Mouse (Mus musculus): ENCODE measurements around the gene Mitf. TPM values are rescaled to one million over a fixed set of nuclear protein-coding genes. Genes with fewer than 3 reads are reported as not detected.

Gene Mitf
- total RNA-seq, 2 experiments from 2014 or later: 55.8 to 60.7 TPM

DNA sequence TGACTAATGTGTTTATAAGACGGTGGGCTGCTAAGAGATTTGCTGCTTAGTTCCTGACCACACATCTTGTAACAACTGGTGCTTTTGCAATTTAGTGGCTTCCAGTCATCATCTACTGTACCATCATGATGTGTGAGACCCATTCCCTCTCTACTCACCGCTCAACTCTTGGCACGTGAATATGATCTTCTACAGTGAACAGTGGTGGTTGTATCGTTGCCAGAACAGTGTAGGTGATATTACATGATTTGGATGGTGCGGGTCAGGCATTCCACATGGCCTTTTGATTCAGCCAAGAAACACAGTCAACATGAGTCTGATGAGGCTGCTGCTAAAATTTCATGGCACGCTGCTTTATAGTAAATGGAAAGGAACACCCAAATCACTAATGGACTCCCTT lies 114.7 kb downstream of the Mitf start:
- DNase-seq: no peak
- intact Hi-C loops (cut with DNase I): no loop called here

DNA sequence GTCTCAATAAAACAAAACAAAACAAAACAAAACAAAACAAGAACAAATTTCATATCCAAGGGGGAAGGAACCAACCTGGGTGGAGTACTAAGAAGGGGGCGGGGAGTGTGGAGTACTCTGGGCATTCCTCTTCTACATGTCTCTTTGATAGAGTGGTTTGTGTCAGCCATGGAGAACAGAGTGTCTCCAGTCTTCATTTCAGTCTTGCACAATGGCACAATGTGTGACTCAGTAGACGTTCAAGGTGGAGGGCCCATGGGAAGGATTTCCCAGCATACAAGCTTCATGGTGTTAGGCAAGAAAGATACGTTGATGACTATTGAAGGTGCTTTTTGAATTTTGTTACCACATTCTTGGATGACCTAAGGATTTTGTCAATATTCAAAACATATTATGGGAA lies 117.4 kb downstream of the Mitf start:
- intact Hi-C loops (cut with DNase I): no loop called here
- no peak for DNase-seq

DNA sequence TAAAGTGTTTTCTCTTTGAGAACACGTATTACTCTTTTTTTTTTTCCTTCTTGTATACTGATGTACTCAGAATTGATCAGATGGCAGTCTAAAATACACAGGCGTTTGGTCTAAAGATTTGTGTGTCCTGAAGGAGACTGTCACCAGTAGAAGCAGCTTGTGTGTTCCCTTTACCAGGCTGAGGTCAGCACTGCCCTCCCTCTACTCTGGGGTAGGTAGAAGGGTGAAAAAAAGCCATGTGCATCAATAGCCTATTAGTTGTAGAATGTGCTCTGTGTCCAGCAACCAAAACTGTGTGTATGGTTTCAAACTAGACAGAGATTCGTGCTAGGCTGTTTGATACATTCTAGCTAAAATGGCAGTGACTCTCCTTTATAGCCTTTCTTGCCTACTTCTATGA lies 122.2 kb downstream of the Mitf start:
- DNase-seq: no peak
- intact Hi-C loops (cut with DNase I): no loop called here

DNA sequence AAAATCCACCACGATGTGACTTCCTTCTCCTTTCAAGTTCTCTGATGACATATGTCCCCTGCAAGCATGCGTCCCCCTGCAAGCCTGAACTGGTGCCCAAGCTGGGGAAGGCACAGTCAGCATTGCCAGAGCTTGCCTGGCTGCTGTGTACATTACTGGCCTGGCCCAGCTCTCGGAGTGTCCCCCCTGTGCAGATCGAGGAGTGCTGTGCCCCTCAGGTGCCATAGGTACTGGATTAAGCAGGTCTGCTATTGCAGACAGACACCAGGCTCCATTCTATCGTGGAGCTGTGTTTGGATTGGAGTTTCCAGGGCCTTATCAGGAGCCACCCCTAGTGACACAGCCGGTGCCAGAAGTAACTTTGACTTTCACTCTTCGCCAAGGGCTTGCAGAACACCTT lies 122.6 kb downstream of the Mitf start:
- DNase-seq: peak; percentile 38 to 58
- intact Hi-C loops (cut with DNase I): no loop called here

DNA sequence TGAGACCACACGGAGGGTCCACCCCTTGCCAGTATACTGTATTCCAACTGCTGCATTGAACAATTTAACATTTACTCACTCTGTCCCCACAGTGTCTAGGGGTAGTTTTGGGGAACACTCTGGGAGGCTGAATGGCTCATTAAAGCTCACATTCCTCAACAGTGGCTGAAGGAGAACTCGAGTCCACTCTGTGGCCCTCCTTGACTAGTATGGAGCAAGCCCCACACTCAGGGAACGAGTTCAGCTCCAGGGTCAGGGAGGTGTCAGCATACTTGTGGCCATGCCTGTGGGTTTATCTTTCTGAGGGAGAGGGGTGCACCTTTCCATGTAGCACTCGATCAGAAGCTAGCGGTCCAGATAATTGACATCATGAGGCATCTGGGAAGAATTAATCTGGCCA lies 130.3 kb downstream of the Mitf start:
- DNase-seq: no peak
- intact Hi-C loops (cut with DNase I): no loop called here

DNA sequence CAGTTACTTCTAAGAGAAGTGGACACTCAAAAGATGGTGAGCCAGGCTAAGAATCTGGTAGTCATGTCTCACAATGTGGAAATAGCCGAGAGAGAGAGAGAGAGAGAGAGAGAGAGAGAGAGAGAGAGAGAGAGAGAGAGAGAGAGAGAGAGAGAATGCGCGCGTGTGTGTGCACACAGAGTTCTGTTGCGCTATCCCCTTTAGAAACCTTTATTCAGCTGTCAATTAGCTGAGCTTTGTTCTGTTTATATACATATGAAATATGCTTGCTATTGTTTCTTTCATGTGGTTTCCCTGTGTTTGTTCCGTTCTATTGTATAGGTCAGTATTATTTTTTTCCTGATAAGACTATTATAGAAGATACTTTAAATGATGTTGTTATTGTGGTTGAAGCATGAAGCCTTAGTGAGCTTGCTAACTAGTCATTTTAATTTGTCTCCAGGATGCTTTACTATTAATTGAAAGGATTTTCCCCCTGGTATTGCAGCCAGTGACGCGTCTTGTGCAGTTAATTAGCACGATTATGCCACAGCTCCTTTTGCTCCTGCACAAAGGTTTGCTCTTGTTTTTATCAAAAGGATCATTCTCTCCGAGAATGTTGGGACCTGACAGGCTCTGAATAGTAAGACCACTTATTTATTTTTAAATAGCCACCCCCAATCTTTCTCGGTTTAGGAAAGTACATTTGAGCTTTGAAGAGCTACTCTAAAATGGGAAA lies 131.2 kb downstream of the Mitf start:
- intact Hi-C loops (cut with DNase I): no loop called here
- no peak for DNase-seq

DNA sequence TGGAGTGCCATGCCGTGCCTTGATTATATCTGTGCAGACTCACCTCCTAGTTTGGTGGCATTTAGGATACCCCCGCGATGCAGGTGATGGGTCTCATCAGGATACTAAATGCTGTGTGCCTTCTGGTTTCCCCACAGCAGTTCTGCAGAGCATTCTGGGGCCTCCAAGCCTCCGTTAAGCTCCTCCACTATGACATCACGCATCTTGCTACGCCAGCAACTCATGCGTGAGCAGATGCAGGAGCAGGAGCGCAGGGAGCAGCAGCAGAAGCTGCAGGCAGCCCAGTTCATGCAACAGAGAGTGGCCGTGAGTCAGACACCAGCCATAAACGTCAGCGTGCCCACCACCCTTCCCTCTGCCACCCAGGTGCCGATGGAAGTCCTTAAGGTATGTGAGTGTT lies 134.1 kb downstream of the Mitf start:
- intact Hi-C loops (cut with DNase I): no loop called here
- no peak for DNase-seq

DNA sequence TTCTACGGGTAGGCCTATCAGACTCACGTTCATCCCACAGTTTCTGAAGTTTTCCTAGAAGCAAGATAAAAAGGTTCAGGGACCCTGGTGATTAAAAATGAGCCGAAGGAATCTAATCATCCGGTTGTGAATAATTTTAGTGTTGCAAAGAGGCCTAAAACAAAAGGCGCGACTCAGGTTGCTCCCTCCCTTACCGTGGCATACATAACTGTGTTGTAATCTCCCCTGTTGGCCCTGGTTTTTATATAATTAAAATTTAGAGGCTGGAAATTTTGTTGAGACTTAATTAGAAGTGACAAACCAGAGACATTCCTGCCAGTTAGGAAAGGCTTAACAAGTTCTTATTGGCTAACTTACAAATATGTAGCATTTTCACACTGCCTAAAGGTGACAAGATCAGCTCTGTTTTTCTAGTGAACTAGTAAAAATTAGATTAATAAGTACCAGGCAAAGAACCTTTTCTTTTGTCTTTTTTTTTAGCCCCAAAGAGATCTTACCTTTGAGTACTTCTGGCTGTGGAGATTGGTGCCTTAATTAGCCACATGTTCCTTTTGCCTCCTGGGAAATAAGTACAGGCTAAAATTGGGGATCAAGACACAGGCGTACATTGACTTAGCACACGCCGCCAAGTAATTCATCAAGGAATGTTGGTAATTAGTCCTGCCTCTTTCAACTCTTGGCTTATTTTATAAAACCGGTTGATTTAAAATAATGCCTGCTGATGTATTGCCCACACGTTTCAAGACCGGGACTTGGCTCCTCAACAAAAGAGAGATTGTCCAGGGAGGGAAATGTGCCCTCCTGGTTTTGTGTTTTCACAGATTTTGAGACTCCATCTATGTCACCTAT lies 143.4 kb downstream of the Mitf start:
- intact Hi-C loops (cut with DNase I): no loop called here
- DNase-seq: no peak

DNA sequence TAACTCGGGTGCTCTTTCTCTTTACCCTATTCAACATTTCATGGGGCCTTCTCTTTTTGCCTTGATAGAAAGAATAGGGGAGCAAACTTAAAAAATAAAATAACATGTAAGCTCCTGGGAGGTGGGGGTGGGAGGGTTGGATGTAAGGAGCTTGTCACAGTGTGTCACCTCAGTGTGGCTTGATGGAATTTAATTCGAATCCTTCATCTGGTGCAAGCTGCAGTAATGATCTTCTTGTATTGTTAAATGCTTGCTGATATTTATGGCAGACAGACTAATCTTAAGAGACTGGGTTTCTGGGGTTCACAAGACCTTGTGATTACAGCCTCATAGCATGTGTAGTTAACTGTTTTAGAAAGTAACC lies 144.0 kb downstream of the Mitf start:
- intact Hi-C loops (cut with DNase I): no loop called here
- DNase-seq: no peak

DNA sequence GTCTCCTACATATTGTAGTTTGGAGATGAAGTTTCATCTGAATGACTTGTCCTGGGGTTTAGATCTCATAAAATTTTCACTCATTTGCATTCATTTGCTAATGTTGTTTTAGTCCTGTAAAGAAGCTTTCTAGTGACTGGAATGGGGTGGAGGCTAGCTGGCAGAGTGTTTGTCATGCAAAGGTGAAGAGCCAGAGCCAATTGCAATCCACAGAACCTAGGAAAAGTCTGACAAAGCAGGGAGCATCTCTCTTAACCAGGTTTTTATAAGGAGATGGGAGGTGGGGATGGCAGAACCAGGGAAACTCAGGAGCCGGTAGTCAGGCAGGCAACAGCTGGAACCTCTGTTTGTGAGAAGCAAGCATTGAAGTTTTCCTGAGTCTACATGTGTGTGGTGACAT lies 144.9 kb downstream of the Mitf start:
- intact Hi-C loops (cut with DNase I): no loop called here
- no peak for DNase-seq

DNA sequence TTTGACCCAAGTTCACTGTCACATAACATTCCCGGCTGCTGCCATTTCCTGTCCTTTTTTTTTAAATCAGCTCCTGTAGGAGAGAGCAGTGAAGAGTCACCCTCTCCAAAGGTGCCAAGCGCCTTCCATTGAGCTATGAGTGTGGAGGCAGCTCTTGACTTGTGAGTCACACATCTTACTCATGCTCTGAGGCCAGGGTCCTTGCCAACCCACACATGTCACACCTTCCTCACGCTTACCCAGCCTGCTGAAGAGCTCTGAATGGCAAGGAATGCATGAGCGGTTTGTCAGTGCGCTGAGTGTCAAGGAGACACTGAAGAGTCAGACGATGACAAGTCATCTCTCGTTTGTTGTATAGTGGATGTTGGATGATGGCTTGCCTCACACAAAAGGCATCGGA lies 146.0 kb downstream of the Mitf start:
- intact Hi-C loops (cut with DNase I): no loop called here
- DNase-seq: no peak

DNA sequence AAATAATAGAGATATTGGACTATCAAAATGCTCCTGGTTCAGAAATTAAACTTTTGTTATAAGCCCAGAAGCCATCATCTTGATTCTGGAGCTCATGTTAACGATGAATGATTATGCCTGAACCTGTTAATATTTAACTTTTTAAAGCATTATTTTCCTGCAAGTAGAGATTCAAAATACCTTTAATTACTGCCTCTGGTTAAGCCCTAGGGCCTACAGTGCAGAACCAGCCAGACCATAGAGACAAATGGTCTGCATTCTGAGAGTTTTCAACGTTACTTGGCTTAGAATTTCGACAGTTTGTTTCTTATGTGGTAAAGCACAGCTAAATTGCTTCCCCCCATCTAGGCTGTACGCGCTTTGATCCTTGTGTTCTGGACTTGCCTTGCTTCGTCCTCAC lies 149.3 kb downstream of the Mitf start:
- intact Hi-C loops (cut with DNase I): no loop called here
- DNase-seq: no peak

DNA sequence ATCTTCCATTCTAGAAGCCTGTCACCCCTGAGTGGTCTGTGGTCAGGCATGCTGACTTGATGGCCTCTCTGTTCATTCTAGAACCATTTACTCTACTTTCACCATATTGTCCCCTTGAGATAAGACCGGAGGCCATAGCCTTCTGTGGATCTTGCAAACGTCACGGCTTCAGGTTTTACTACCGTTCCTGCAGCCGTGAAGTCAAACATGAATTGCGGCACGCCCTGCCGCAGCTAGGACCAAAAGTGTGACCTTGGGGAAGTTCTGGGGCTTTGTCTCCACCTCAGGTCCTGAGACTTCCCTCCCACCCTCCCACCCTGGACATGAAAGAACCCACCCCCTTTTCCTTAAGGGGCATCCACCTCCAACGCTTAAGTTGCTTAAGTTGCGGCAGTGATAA lies 149.8 kb downstream of the Mitf start:
- intact Hi-C loops (cut with DNase I): no loop called here
- DNase-seq: no peak

DNA sequence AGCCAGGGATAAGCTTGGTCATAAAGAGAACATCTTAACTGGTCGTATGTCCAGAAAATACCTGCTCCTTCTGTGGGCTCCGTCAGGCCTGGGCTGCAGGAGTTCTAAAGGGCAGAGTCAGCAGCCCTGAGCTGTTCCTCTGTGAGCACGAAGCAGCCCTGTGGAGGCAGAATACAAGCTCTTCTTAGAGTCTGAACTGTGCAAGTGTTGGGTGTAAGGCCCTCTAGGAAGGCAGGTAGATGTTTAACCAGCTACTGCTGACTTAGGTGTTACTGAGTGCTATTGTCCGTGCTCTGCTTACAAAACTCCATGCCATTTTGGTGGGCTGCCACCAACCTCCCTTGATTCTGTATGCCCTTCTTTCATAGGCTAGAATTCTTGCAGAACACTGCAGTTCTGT lies 151.4 kb downstream of the Mitf start:
- intact Hi-C loops (cut with DNase I): no loop called here
- DNase-seq: no peak

DNA sequence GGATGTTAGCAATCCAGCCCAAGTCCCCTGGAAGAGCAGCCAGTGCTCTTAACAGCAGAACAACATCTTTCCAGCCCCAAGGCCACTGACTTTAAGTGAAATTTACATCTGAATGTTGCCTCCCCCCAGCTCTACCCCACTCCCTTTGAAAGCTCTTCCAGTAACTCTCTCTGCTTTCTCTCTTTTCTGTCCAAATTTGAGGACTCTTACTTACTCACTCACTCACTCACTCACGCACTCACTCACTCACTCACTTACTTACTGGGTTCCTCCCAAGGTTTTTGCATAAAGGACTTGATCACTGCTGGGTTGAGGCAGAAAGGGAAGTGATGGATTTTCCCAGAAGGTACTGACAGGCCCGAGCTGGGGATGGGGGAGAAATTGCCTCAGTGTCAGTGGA lies 154.9 kb downstream of the Mitf start:
- intact Hi-C loops (cut with DNase I): no loop called here
- no peak for DNase-seq

DNA sequence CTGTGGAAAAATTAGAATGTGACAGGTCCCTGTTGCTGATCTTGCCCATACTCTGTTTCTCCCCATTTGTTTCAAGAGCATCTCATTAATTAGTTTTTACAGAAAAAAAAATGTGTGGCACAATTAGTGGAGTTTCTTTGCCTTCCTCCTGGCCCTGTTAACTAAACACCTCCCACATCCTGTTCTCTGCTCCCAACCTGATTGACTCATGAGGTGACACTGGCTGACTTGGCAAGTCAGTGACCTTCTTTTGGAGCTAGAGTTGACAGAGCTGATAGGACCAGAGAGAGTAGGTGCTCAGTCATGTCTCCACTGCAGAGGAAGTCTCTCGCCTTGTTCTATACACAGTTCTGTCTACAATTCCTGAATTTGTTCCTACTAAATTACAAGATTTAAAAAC lies 155.5 kb downstream of the Mitf start:
- DNase-seq: no peak
- intact Hi-C loops (cut with DNase I): no loop called here

DNA sequence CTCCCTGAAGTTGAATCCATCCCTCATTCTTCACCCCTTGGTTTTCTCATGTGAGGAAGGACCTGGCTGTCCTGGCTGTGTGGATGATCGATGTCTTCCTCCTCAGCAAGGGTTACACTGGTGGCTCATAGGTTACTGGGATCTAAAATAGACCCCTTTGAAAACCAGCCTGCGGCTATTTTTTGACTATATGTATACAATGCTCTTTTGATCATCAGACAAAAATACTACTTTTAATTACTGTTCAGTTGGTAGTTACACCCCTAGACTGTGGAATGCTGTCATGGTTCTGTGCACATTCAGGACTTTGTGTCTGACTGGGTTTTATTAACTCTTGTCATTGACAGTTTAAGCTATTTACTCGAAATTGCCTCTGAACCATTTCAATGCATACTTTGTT lies 157.9 kb downstream of the Mitf start:
- no peak for DNase-seq
- intact Hi-C loops (cut with DNase I): no loop called here

DNA sequence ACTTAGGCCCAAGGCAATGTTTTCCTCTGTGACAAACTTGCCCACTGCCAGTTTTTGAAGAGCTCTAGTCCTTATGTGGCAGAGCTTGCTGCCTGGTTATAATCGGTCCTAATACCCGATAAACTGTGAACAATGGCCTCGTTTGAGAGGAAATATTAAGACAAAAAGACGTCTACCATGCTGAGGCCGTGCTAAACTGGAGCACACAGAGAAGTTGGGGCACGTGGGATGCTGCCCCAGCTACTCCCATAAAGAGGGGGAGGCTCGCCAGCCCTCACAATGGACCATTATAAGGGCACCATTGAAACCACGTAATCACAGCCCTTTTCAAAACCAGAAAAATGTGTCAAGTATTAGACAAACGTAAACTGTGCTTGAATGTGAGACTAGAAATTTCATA lies 174.8 kb downstream of the Mitf start:
- DNase-seq: no peak
- intact Hi-C loops (cut with DNase I): no loop called here

DNA sequence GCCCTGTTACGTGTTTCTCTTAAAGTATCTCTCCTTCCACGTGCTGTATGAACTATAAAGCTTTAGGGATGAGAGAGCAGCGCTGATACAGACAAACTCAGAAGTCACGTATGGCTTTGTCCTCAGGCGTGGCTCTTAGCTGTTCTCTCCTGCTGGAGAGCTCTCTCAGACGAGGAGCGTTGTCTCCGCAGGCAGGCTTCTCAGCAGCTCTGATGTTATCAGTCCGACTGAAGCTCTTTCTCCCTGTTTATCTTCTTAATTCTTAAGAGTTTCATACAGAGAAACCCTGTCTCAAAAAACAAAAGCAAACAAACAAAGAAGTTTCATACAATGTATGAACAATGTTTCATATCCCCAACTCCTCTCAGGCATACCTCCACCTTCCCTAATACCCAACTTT lies 178.8 kb downstream of the Mitf start:
- intact Hi-C loops (cut with DNase I): no loop called here
- no peak for DNase-seq

DNA sequence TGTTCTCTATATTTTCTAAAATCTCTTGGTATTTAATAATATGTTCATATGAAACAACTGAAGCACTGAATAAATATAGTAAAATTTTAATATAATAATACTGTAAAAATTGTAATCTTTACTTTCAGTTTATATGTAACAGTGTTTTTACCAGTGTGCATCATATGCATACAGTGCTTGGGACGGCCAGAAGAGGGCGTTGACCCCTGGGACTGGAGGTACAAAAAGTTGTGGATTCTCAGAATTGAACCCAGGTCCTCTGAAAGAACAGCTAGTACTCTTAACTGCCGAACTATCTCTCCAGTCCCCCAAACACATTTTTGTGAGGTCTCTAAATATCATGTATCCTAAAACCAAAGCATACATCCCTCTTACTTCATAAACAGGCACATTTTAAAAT lies 179.6 kb downstream of the Mitf start:
- no peak for DNase-seq
- intact Hi-C loops (cut with DNase I): no loop called here

DNA sequence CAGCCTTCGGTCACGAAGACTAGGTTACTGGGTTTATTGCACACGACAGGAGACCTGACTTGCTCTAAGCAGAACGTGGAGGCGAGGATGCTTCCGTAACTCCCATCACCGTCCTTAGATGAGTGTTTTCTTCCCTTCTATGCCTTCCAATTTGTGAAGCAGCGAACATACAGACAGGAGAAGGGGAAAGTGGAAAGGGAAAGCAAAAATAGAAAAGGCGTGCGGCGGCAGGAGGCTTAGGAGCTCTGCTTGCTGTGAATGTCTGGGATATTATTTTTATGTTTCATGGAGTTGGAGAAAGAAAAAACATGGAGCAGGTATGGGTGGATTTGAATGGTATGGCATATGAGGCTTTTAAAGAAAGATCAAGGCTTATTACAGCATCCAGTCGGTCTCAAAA lies 186.7 kb downstream of the Mitf start:
- intact Hi-C loops (cut with DNase I): no loop called here
- no peak for DNase-seq

DNA sequence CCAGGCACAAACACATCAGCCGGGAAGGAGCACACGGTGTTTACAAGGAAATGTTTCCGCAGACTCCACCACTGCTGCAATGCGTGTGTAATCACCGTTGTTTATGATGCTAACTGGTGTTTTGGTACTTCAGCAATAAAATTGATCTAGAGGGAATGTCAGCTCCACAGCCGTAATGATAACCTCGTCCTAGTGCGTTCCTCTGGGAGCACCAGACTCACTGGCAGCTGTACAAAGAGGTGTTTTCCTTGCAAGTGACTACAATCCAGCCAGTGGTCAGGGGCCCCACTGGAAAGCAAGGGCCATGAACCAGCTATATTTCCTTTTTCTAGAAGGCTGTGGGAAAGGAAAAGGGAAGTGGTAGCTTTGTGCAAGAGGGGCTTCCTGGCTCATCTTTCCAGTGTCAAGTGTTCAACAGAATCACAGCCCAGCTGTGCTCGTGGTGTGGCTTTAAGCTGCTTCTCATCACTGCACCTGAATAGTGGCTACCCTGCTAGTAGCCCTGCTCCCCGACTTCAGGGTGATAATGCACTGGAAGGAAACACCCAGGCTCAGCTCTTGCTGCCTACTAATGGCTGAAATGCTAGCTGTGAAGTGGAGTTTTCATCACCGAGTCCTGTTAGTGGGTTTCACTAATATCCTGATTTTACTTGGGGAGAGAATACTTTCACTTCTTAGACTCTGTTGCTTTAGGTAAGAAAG lies 188.9 kb downstream of the Mitf start:
- DNase-seq: no peak
- intact Hi-C loops (cut with DNase I): loop anchor here (5.0 kb wide), 1 partner anchor 63 kb away; no protein-coding TSS in a partner anchor

Data from heart, postnatal 14 days (tissue).